Mouse (Mus musculus): ENCODE measurements around the gene Grip1.

Grip1 gene

DNA sequence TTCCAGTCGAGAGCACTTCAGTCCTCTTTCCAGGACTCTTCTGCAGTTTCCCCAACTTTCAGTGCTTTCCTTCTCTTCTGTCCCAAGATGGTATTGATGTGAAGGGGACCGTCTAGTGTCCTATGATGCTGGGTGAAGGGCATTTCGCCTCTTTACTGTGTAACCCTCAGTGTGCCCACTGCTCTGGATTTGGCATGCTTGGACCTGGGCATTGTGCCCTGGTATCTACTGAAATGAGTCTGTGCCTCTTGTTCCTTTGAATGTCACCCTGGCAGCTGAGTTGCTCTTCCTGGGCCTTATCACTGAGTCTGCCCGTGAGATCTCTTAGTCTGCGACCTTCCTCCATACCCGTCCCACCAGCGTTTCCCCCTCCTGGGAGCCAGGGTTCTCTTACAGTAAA is 9.7 kb downstream of the Grip1 start:
- DNase-seq: no peak

DNA sequence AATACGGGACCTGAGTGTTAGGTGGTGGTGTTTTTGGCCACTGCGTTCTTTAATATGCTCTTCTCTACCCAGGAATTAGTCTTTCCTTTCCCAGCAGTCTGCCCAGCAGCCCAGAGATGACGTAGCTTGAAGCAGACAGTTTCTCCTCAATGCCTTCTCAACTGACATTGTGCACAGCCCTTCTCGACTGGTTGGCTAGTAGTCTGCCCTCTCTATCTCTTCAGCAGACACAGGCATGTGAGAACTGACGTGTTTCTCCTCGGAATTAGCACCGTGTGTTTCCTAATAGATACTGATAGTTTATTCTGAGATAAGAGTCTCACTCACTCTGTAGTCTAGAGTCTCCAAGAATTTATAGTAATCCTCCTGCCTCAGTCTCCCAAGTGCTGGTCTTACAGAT is 10.2 kb downstream of the Grip1 start:
- DNase-seq: no peak

DNA sequence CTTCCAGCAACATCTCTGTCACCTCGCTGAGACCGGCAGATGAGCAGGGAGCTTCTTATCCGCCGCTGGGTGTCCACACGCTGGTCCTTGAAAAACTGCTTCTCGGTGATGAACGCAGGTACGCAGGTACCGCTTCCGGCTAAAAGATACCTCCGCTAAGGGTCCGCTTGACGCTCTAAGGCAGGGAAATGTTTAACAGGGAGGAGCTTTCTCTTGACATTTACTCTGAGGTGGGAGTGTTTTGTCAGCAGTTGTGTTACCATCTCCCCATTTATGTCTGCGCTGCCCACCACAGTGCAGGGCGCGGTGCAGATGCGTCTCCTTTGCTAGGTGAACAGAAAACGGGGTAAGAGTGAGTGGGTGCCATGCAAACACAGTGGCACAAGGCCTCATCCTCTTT is 14.3 kb downstream of the Grip1 start:
- DNase-seq: no peak

DNA sequence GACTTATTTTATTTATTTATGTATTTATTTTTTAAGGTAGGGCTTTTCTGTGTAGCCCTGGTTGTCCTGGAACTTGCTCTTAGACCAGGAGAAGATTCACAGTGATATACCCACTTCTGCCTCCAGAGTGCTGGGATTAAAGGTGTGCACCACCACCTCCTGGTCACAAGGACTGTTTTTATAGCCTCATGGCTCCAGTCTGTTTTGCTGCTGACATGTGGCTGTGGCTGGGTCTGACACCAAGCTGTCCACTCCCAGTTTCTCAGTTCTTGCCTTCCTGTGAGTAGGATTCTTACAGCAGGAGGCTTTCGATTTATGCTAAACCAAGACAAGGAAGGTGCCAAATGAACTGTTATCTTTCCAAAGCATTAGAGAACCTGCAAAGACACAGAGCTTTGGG is 16.5 kb downstream of the Grip1 start:
- no peak for DNase-seq

DNA sequence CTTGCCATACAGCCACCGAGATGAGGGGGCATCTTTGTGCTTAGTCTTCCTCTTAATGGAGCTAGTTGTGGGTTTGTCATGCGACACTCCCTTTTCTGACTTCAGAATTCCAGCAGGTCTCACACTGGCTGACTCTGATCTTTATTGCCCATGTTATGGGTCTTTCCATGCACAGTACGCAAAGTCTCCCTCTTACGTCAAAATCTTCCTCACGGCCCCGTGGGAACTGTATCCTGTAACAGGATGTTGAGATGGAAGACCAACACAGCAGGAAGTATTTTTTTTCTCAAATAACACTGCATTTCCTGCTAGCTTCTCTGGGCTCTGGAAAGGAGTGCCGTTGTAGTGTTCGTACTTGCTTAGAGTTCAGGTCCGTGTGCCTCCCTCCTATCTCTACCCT is 21.5 kb downstream of the Grip1 start:
- DNase-seq: no peak

DNA sequence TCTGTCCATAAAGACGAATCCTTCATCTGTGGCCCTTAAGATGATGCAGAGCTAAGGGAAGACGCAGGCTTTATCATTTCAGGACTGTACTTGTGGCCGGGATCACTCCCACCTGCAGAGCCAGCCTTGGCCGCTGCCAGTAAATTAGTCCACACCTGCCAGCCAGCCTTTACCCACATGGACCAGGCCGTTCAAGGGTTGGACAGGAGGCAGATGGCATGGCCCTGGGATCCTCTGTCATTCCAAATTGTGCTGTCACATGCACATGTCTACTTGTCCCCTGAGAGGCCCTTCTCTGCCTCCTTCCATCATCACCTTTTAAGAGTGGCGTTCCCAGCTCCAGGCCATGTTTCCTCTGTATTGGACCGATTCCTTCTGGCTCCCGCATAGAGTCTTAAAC is 24.0 kb downstream of the Grip1 start:
- no peak for DNase-seq

DNA sequence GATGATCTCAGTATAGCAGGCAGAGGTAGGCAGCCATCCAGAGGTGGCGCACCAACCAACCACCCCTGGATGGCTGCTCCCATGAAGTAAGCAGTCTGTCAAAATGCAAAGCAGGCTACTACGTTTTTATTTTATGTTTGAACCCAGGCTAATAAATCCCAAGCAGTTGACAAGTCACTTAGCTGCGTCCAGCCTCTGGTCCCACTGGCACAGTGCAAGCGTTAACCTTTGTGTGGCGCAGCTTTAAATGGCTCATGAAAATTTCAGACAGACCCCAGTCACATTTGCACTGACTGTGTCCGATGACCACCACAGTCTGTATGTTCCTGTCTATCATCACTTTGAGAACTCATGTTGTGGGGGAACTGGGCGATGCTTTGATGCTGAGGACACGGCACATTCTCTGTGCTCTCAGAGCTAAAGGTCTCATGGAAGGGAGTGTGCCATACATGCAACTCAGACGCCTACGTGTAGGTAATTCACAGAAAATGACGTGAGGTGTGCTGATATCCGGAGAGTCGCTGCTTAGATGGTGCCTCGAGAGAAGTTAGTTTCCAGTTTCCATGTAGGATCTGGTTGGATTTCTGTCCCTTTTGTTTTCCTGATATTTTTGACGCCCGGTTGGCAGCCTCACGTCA is 29.6 kb downstream of the Grip1 start:
- no peak for DNase-seq

DNA sequence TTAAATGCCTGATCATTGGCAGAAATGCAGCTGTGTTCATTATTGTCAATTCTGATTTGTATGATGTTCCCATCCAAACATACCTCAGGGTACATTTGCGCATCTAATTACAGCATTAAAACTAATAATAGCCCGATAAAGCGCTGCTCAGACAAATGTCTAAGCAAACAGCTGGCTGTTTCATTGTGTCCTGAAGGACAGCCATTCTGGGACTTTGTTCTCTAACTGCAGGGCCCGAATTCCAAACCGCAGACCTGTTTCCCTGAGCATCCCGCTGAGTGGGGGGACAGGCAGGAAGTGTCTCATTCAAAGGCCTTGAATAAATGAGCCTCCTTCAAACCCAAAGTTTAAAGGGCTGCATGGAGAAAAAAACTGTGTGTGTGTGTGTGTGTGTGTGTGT is 30.1 kb downstream of the Grip1 start:
- no peak for DNase-seq

DNA sequence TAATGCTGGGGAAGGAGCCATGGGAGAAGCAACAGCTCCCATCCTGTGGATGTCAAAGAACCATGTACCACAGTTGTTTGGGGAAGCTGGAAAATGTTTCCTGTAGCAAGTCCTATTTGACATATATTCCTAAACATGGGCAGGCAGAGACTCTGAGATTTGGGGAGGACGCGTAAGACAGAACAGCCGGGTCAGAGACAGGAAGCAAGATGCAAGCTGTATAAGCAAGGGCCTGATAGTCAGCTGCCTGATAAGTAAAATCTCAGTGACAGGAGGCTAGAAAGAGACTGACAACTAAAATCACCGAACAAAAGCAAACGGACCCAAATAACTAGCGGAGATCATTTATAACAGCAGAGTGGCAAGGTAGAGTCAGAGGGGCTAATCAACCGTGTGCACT is 33.3 kb downstream of the Grip1 start:
- DNase-seq: no peak

DNA sequence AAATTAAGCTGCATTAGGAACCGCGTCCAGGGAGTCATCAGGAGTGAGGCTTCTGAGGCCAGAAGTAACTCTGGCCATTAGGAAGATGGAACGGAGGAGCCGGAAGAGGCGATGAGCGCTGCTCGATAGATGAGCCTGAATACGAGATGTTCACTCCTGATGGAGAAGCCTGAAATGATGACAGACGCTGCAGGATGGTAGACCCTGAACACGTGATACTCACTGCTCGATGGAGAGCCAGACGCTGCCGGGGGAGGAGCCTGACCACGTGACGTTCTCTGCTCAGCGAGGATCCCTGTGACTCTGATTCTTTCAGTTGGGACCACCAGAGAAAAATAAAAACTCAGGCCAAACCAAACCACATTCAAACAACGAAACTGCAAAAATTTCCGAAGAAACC is 37.2 kb downstream of the Grip1 start:
- DNase-seq: no peak

DNA sequence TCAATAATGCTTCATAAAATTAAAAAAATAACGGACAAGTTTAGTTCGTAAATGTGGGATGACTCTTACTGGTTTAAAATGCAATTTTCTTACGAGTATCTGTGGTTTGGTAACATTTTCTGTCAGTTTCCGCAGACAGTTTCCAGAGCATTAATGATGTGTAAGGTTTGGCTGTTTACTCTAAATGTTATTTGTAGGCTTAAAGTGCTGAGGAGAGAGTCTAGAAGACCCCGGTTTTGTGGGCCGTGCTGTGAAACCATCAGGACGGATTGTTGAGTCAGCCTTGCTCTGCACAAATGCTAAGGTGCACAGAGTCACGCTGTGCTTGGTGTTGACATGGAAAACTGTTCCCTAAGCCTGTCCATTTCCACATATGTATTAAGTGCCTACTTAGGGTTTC is 41.7 kb downstream of the Grip1 start:
- DNase-seq: no peak

DNA sequence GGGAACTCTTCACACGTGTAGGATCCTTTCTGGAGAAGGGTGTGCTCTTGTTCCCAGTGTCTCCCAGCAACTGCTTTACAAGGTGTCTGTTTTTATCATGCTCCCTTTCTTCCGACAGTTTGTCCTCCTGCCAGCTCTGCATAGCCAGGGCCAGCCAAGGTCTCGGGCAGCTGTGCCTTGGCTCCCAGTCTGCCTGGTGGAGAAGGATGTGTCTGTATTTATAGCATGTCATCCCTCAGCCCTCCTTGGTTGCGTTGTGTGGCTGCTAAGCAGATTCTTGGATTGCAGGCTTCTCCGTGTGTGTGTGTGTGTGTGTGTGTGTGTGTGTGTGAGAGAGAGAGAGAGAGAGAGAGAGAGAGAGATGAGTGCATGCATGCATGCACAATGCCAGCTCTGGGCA is 42.6 kb downstream of the Grip1 start:
- DNase-seq: peak; percentile 39

DNA sequence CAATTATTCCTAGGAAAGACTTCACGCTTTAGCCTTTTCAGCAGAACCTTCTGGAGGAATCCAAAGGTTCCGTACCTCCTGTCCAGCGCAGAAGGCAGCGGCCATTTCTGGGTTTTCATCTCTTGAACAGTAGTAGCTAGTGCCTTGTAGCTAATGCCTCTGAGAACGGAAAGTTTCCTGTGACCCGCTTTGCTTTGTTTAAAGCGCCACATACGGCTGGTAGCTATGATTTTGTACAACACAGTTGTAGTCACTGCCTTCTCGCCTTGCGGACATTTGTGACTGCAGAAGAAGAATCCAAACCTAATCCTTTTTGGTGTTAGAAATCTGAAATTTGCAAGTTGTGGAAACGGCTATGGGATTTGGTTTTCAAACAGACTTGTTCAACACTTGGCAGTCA is 68.1 kb downstream of the Grip1 start:
- DNase-seq: no peak

DNA sequence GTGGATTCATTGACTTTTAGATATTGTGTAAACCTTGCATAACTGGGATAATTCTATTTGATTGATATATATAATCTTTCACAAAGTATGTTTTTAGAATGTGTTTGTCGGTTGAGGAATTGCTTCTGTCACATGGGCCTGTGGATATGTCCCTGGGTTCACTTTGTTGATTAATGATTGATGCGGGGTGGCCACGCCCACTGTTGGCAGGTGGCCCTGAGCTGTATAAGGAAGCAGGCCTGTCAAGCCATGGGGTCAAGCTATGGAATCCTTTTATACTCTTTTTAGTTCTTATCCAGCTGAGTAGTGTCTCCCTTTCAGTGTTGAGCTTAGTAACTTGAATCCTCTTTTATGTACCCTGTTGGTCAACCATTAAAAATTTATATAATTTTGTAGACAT is 72.1 kb downstream of the Grip1 start:
- DNase-seq: no peak

DNA sequence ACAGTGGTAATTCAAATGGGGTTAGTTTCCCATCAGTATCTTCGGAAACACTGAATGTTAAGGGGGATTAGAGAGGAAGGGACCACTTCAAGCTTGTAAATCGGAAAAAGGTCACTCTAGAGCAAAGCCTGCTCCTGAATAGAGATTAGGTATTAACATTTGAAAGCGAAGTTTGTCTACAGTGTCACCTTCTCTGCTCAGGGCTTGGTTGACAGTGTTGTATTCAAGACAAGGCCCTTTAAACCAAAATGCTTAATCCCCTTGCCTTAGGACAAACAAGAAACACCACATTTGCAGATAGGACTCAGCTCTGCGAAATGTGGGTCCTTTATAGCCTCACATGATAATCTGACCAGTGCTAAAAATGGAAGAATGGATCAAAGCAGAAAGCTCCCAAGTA is 81.2 kb downstream of the Grip1 start:
- DNase-seq: no peak

DNA sequence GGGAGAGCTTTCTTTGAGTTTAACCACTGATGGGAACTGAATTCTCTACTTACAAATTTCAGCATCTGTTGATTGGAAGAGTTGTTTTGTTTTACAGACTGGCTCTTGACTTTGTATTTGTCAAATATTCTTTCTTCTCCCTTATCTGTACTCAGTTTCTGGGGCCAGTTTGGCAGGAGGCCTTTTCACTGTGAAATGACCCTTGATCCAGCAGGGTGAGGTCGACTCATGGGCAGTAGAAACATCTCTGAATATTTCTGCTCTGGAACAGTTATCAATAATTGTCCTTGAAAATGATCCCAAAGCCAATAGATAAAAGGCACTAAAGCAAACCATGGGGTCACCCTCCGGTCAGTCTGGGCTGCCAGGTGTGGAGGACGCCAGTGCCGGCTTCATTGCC is 88.0 kb downstream of the Grip1 start:
- DNase-seq: no peak

DNA sequence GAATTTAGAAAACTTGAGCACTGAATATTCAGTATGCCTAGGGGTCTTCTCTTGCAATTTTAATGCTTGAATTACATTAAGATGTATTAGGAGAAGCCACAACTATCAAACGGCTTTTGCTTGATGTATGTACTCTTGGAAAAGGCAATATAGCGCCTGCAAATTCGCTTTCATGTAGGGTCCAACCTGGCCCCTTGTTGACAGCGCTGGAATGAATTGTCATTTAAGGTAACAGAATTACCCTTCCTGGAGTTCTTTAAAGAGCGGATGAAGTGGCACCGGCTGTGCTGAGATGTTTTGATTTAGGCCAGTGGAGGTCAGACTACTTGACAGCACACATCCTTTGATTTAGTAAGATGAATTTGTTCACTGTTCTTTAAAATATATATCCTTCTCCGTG is 90.1 kb downstream of the Grip1 start:
- no peak for DNase-seq

DNA sequence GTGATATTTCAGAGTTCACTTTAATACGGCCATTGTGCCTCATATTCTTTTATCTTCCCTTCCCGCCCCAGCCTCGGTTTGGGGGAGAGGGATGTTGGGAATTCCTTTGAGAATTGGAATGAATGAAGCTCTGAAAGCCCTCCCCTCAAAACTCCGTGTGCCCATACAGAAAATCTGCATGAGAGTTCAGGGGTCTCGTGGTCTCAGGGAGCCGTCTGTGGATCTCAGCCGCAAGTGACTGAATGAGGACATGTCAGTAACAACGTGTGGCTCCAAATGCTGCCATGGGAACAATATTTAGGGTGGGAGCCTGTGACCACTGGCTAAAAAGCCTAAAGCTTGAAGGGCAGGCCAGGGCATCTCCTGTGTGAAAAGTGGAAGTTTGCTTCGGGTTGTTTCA is 91.1 kb downstream of the Grip1 start:
- DNase-seq: no peak

DNA sequence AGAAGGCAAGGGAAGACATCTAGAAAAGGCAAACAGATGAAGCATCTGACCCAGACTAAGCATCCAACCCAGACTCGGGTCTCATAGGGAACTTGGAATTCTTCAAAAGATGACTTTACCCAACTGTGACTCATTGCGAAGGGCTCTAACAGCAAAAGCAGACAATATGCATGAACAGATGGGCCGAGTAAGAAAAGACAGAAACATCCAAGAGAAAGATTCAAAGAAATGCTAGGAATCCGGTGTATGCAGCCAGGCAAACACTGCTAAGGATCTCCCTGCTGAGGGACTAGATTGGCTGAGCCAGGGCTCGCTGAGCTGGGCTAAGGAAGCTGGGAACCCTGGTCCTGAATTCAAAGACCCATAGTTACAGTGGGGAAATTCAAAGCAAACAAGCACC is 94.2 kb downstream of the Grip1 start:
- DNase-seq: no peak

DNA sequence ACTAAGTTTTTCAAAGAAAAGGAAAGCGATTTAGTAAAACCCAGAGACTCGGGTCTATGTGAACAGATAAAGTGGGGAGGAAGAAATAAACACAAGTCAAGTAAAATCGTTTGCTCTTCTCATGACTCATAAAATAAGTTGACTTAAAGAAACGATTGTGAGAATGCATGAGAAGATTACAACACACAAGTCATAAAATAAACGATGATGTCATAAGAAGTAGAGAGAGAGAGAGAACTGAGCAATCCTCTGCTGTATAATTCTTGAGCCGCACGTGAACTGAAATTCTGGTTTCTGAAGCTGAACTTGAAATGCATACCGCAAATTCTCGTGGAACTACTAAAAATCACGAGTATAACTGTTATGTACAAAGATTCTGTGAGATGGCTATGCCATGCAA is 95.1 kb downstream of the Grip1 start:
- DNase-seq: no peak

DNA sequence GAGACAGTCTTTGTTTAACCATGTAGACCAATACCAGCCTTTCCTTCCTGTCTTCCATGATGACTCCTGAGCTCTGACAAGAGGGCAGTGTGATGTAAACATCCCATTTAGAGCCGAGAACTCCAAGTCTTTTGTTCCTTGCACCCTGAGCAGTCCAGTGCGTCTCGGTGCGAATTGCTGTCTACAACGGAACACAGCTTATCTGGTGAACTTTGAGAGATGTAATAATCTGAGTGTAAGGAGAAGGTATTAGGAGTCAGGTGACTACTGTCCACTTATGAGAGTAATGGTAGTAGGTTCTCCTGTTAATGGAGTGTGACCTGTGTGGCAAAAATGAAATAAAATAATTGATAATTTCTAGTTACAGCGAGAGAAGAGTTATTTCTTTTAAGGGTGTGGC is 97.0 kb downstream of the Grip1 start:
- DNase-seq: no peak

DNA sequence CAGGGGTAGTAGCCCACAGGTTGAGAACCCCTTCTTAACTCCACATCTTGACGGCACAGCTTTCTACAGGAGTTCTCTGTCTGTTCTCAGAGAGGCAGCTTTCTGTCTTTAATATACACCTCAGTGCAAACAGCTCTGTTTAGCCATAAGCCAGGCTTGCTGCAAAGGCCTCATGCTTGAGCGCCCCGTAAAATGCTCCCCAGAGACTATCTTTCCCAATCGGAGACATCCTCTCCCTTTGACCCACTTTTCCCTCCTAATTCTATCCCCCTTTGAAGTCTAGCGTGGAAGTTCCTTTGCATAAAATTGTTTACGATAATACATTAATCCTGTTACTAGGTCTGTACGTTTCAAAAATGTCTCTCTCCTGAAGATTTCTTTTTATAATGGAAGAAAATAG is 102.7 kb downstream of the Grip1 start:
- DNase-seq: no peak

DNA sequence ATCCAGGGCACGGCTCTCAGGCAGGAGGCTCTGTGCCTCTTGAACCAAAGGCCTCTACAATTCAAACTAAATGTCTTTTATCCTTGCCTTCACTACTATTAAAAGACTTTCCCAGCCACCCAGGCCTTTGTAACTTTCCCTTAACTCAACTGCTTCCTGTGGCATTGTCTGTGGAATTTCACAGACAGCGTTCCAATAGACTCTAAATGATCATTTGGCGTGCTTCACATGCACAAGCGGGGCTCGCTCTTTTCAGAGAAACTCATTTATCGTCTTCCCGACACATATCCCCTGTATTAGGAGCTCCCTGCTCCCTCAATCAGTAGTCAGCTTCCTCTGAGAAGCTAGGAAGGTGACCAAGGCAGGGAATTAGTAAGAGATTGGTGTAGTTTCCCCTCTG is 104.8 kb downstream of the Grip1 start:
- no peak for DNase-seq

DNA sequence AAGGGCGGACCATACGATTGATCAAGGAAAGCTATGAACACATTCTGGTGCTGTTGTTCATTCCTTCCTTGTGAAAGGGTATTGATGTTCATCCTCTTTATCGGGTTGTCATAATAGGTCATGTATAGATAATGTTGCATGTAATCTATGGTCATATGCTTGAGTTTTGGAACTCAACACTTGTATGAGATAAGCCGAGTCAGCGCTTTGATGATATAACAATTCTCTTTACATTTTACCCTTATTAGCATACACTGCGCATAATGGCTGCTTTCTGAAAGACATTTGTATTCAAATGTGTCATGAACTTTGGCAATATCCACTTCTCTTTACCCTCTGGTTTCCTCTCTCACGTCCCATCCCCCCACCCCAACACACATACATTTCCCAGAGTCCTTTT is 111.2 kb downstream of the Grip1 start:
- DNase-seq: no peak

DNA sequence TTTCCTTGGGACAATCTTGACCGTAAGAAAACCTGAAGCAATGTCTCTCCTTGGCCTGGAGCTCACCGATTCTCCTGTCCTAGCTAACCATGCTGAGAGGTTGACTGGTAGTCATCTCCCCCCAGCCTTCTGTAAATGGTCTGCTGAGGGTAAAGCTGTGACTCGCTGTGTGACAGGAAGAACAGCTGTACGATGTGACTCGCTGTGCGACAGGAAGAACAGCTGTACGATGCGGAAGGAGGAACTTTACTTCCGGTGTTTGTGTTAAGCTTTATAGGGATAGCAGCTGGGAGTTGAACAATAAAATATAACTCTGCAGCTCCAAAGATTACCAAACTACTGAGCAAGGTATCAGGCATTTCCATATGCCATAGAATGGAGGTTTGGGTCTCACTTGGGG is 119.5 kb downstream of the Grip1 start:
- no peak for DNase-seq

DNA sequence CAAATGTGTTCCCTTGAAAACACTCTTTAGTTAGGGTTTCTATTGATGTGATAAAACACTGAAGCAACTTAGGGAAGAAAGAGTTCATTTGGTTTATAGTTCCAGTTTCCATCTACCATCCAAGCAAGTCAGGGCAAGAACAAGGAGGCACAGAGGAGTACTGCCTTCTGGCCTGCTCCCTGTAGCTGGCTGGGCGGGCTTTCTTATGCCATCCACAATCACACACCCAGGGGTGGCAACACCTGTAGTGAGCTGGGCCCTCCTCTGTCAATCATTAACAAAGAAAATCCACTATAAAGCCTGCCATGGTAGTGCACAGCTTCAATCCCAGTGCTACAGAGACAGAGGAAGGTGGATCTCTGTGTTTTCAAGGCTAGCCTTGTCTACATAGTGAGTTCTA is 122.2 kb downstream of the Grip1 start:
- no peak for DNase-seq
